Mouse (Mus musculus) ES-E14 (cell line): ENCODE results near the gene Rb1. TPM values are rescaled to one million over a fixed set of nuclear protein-coding genes. Genes with fewer than 3 reads are reported as not detected.

Source experiments
- DNase-seq: peaks from one replicate; pipeline ENCODE4 v3.0.0-alpha.2; 2013; ENCODE audit warnings: low read depth, low spot score
- H3K27ac ChIP-seq: 2 replicates; pipeline ENCODE4 v1.5.1; 2012; ENCODE audit warnings: low read depth, mild to moderate bottlenecking, low read length, moderate library complexity, mixed read lengths; ENCODE audit not compliant: poor library complexity, insufficient read depth, severe bottlenecking
- H3K36me3 ChIP-seq: 2 replicates; pipeline ENCODE4 v1.6.1; 2012; ENCODE audit warnings: mild to moderate bottlenecking, low read length, moderate library complexity, mixed read lengths; ENCODE audit not compliant: control insufficient read depth, poor library complexity, insufficient read depth, severe bottlenecking
- H3K4me1 ChIP-seq, 2 experiments: fragments of 150-350 bp in 1 of 2; sonication (generic) in 1 of 2; 2 replicates each; pipeline ENCODE4 v1.6.1; 2012; ENCODE audit warnings: low read length in 2 of 2, mild to moderate bottlenecking in 1 of 2, mixed read lengths in 1 of 2; ENCODE audit not compliant: control insufficient read depth in 2 of 2, insufficient read depth in 2 of 2, poor library complexity in 1 of 2
- H3K4me3 ChIP-seq, 2 experiments: fragments of 150-350 bp in 1 of 2; sonication (generic) in 1 of 2; 2 replicates each; pipeline ENCODE4 v1.5.1; 2012; ENCODE audit warnings: low read length in 2 of 2, low read depth in 1 of 2, mild to moderate bottlenecking in 1 of 2, mixed read lengths in 1 of 2; ENCODE audit not compliant: insufficient read depth in 1 of 2, poor library complexity in 1 of 2, severe bottlenecking in 1 of 2
- H3K9ac ChIP-seq: 2 replicates; pipeline ENCODE4 v1.6.1; 2012; ENCODE audit warnings: low read depth, mild to moderate bottlenecking, low read length, mixed read lengths; ENCODE audit not compliant: poor library complexity, insufficient read depth, severe bottlenecking
- H3K9me3 ChIP-seq: fragments of 150-350 bp; sonication (generic); 2 replicates; pipeline ENCODE4 v1.6.1; 2012; ENCODE audit warnings: low read depth, mild to moderate bottlenecking, low read length; ENCODE audit not compliant: control insufficient read depth, insufficient read depth
- CHD2 ChIP-seq: IDR thresholded peaks from 2 replicates; pipeline ENCODE4 v1.6.1; 2014; ENCODE audit warnings: mild to moderate bottlenecking, low read depth, low read length, inconsistent platforms
- HCFC1 ChIP-seq: IDR thresholded peaks from 2 replicates; pipeline ENCODE4 v1.6.1; 2012; ENCODE audit warnings: low read length, inconsistent platforms, borderline replicate concordance; ENCODE audit not compliant: insufficient read depth
- MAFK ChIP-seq: IDR thresholded peaks from 2 replicates; pipeline ENCODE4 v1.6.1; 2014; ENCODE audit warnings: mild to moderate bottlenecking, low read depth, low read length, inconsistent platforms; ENCODE audit not compliant: insufficient read depth
- ZC3H11A ChIP-seq: IDR thresholded peaks from 2 replicates; pipeline ENCODE4 v1.6.1; 2012; ENCODE audit warnings: low read depth, mild to moderate bottlenecking, inconsistent platforms, low read length, borderline replicate concordance
- ZNF384 ChIP-seq: IDR thresholded peaks from 2 replicates; pipeline ENCODE4 v1.6.1; 2012; ENCODE audit warnings: low read depth, low read length, inconsistent platforms
- in situ Hi-C, 2 experiments: fragments of 600-800 bp; cut with MboI; formaldehyde crosslinking; loops; one replicate each; pipeline ENCODE4 v1.15.1; 2025; ENCODE audit warnings: low sequenced_read_pairs in 2 of 2, inconsistent platforms in 1 of 2; ENCODE audit not compliant: unreplicated experiment in 2 of 2
- total RNA-seq: library from RNA; depleted of rRNA; stranded (reverse); fragments of 300-350 nt; gene quantifications from 2 replicates; pipeline ENCODE4 v1.2.3, GENCODE M21; 2012

Rb1 gene
- total RNA-seq, 1 experiment: 4.7 TPM

GRCm38 (mm10) chr14:73210196-73210595 is 115.4 kb downstream of the Rb1 start:
- no peaks in the 10 kb centered on the region for H3K9me3 ChIP-seq
- no peak overlapping the region for H3K4me3 ChIP-seq
- H3K36me3 ChIP-seq: no peaks in the 10 kb centered on the region
- no peak for DNase-seq
- in situ Hi-C loops: no loop called here
- no peak overlapping the region for H3K27ac ChIP-seq
- no peaks in the 10 kb centered on the region for H3K4me1 ChIP-seq
- no peak for TF ChIP-seq MAFK
- TF ChIP-seq CHD2: no peak
- TF ChIP-seq HCFC1: no peak
- TF ChIP-seq ZNF384: no peak
- TF ChIP-seq ZC3H11A: no peak
- no peak overlapping the region for H3K9ac ChIP-seq

- Histone ChIP-seq H3K9ac (no peak overlapping the region), H3K4me3 (no peak overlapping the region), H3K36me3 (no peaks in the 10 kb centered on the region), H3K4me1 (no peaks in the 10 kb centered on the region), H3K9me3 (no peaks in the 10 kb centered on the region), H3K27ac (no peak overlapping the region)
- no peak for DNase-seq
- in situ Hi-C loops: no loop called here
- TF ChIP-seq ZC3H11A: no peak
- TF ChIP-seq HCFC1: no peak
- no peak for TF ChIP-seq MAFK
- TF ChIP-seq ZNF384: no peak
- no peak for TF ChIP-seq CHD2
These were observed 116.4 kb downstream of the Rb1 start for GRCm38 (mm10) chr14:73209262-73209661.

GRCm38 (mm10) chr14:73204016-73204415 is 121.6 kb downstream of the Rb1 start:
- H3K4me1 ChIP-seq: no peaks in the 10 kb centered on the region
- in situ Hi-C loops: no loop called here
- no peak for DNase-seq
- no peak overlapping the region for H3K9ac ChIP-seq
- no peak overlapping the region for H3K27ac ChIP-seq
- H3K4me3 ChIP-seq: no peak overlapping the region
- TF ChIP-seq MAFK (no peak), ZC3H11A (no peak), ZNF384 (no peak)
- no peaks in the 10 kb centered on the region for H3K36me3 ChIP-seq
- H3K9me3 ChIP-seq: no peaks in the 10 kb centered on the region

GRCm38 (mm10) chr14:73201447-73201846 is 124.2 kb downstream of the Rb1 start:
- in situ Hi-C loops: no loop called here
- no peak overlapping the region for H3K9ac ChIP-seq

GRCm38 (mm10) chr14:73199058-73199457 is 126.6 kb downstream of the Rb1 start:
- H3K27ac ChIP-seq: no peak overlapping the region
- in situ Hi-C loops: no loop called here
- no peak overlapping the region for H3K4me3 ChIP-seq
- no peaks in the 10 kb centered on the region for H3K4me1 ChIP-seq
- H3K9ac ChIP-seq: no peak overlapping the region
- TF ChIP-seq CHD2: no peak
- H3K9me3 ChIP-seq: no peaks in the 10 kb centered on the region
- DNase-seq: no peak
- no peaks in the 10 kb centered on the region for H3K36me3 ChIP-seq

More at GRCm38 (mm10) chr14:73201447-73201846, 124.2 kb downstream of the Rb1 start:
- no peaks in the 10 kb centered on the region for H3K9me3 ChIP-seq
- no peaks in the 10 kb centered on the region for H3K36me3 ChIP-seq
- H3K27ac ChIP-seq: no peak overlapping the region
- no peak for DNase-seq
- TF ChIP-seq HCFC1 (no peak), ZC3H11A (no peak), CHD2 (no peak), ZNF384 (no peak), MAFK (no peak)
- H3K4me3 ChIP-seq: no peak overlapping the region
- no peaks in the 10 kb centered on the region for H3K4me1 ChIP-seq
